In the genomic region with DNA sequence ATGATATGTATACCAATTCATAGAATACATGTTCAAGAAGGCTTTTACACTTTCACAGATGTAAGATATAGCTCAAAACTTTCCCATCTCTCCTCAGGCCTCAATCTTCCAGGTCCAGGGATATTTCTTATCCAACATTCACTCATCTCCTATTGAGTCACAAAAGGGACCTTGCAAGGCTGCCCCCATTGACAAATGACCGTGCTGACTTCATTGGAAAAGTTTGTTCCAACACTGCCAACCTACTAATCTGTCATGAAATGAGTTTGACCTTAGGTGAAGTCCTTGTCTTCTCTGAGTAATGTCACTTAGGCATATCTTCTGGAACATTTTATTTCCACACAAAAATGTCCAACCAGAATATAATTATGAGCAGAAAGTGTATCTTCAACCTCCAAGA, we compare ENCODE assay signal across 18 mouse cellular contexts.
DNase-seq lines count a peak whose midpoint lies in the region; ATAC-seq lines count a peak whose summit lies in the region.
"Had no signal": no experiment of that assay in that cellular context is flagged by ENCODE, and none has a peak within 500 bp of the region (broad histone marks: within the 10 kb centered on the region; RNA-seq: fewer than 3 reads in every experiment).

No protein-coding gene starts in this region.

- ATAC-seq in activated CD4-positive, CD25-positive, alpha-beta regulatory T cell, adult 4 months, result no peak
- ATAC-seq: CD4-positive, CD25-positive, alpha-beta regulatory T cell, adult 4 months; forebrain, embryonic 14.5 days; forebrain, embryonic 16.5 days; Patski had no signal

- DNase-seq in adrenal gland, adult 2 months, result peak; percentile 71
- no peak for DNase-seq in adrenal gland, adult 18-20 months (ENCODE audit: low spot score in 2 of 2)
- DNase-seq in adrenal gland, postnatal 10 days, result peak; percentile 28
- DNase-seq in adrenal gland, postnatal 25 days, result peak; percentile 9
- no peak for DNase-seq in B cell, adult 2 months
- DNase-seq in cerebellum, postnatal 14 days, result no peak
- DNase-seq: cerebellum, adult 11-12 months; cerebellum, adult 2 months; cerebellum, adult 9-10 months; cerebellum, postnatal 10 days; cerebellum, postnatal 36 days; embryo, embryonic 11 days; gastrocnemius, adult 2 months had no signal

Comparison
In these comparisons a context has a peak if more than half of its experiments do, and no peak if none do; other contexts are left out.
1. DNase-seq: peak in adrenal gland, adult 2 months (single experiment), adrenal gland, postnatal 10 days (single experiment) and adrenal gland, postnatal 25 days (single experiment); none in adrenal gland, adult 18-20 months (0 of 2), B cell, adult 2 months (0 of 2) and cerebellum, postnatal 14 days (0 of 2).